Mouse (Mus musculus) ES-E14 (cell line): Measurements from ENCODE around the gene Cenpu. TPM values are rescaled to one million over a fixed set of nuclear protein-coding genes. Genes with fewer than 3 reads are reported as not detected.

Source experiments
- DNase-seq: peaks from one replicate; pipeline ENCODE4 v3.0.0-alpha.2; 2013; ENCODE audit warnings: low read depth, low spot score
- H3K27ac ChIP-seq: 2 replicates; pipeline ENCODE4 v1.5.1; 2012; ENCODE audit warnings: low read depth, mild to moderate bottlenecking, low read length, moderate library complexity, mixed read lengths; ENCODE audit not compliant: poor library complexity, insufficient read depth, severe bottlenecking
- H3K36me3 ChIP-seq: 2 replicates; pipeline ENCODE4 v1.6.1; 2012; ENCODE audit warnings: mild to moderate bottlenecking, low read length, moderate library complexity, mixed read lengths; ENCODE audit not compliant: control insufficient read depth, poor library complexity, insufficient read depth, severe bottlenecking
- H3K4me1 ChIP-seq, 2 experiments: fragments of 150-350 bp in 1 of 2; sonication (generic) in 1 of 2; 2 replicates each; pipeline ENCODE4 v1.6.1; 2012; ENCODE audit warnings: low read length in 2 of 2, mild to moderate bottlenecking in 1 of 2, mixed read lengths in 1 of 2; ENCODE audit not compliant: control insufficient read depth in 2 of 2, insufficient read depth in 2 of 2, poor library complexity in 1 of 2
- H3K4me3 ChIP-seq, 2 experiments: fragments of 150-350 bp in 1 of 2; sonication (generic) in 1 of 2; 2 replicates each; pipeline ENCODE4 v1.5.1; 2012; ENCODE audit warnings: low read length in 2 of 2, low read depth in 1 of 2, mild to moderate bottlenecking in 1 of 2, mixed read lengths in 1 of 2; ENCODE audit not compliant: insufficient read depth in 1 of 2, poor library complexity in 1 of 2, severe bottlenecking in 1 of 2
- H3K9ac ChIP-seq: 2 replicates; pipeline ENCODE4 v1.6.1; 2012; ENCODE audit warnings: low read depth, mild to moderate bottlenecking, low read length, mixed read lengths; ENCODE audit not compliant: poor library complexity, insufficient read depth, severe bottlenecking
- H3K9me3 ChIP-seq: fragments of 150-350 bp; sonication (generic); 2 replicates; pipeline ENCODE4 v1.6.1; 2012; ENCODE audit warnings: low read depth, mild to moderate bottlenecking, low read length; ENCODE audit not compliant: control insufficient read depth, insufficient read depth
- CHD2 ChIP-seq: IDR thresholded peaks from 2 replicates; pipeline ENCODE4 v1.6.1; 2014; ENCODE audit warnings: mild to moderate bottlenecking, low read depth, low read length, inconsistent platforms
- HCFC1 ChIP-seq: IDR thresholded peaks from 2 replicates; pipeline ENCODE4 v1.6.1; 2012; ENCODE audit warnings: low read length, inconsistent platforms, borderline replicate concordance; ENCODE audit not compliant: insufficient read depth
- MAFK ChIP-seq: IDR thresholded peaks from 2 replicates; pipeline ENCODE4 v1.6.1; 2014; ENCODE audit warnings: mild to moderate bottlenecking, low read depth, low read length, inconsistent platforms; ENCODE audit not compliant: insufficient read depth
- ZC3H11A ChIP-seq: IDR thresholded peaks from 2 replicates; pipeline ENCODE4 v1.6.1; 2012; ENCODE audit warnings: low read depth, mild to moderate bottlenecking, inconsistent platforms, low read length, borderline replicate concordance
- ZNF384 ChIP-seq: IDR thresholded peaks from 2 replicates; pipeline ENCODE4 v1.6.1; 2012; ENCODE audit warnings: low read depth, low read length, inconsistent platforms
- in situ Hi-C, 2 experiments: fragments of 600-800 bp; cut with MboI; formaldehyde crosslinking; loops; one replicate each; pipeline ENCODE4 v1.15.1; 2025; ENCODE audit warnings: low sequenced_read_pairs in 2 of 2, inconsistent platforms in 1 of 2; ENCODE audit not compliant: unreplicated experiment in 2 of 2
- total RNA-seq: library from RNA; depleted of rRNA; stranded (reverse); fragments of 300-350 nt; gene quantifications from 2 replicates; pipeline ENCODE4 v1.2.3, GENCODE M21; 2012

The Cenpu gene
- total RNA-seq, 1 experiment = 19.1 TPM

DNA sequence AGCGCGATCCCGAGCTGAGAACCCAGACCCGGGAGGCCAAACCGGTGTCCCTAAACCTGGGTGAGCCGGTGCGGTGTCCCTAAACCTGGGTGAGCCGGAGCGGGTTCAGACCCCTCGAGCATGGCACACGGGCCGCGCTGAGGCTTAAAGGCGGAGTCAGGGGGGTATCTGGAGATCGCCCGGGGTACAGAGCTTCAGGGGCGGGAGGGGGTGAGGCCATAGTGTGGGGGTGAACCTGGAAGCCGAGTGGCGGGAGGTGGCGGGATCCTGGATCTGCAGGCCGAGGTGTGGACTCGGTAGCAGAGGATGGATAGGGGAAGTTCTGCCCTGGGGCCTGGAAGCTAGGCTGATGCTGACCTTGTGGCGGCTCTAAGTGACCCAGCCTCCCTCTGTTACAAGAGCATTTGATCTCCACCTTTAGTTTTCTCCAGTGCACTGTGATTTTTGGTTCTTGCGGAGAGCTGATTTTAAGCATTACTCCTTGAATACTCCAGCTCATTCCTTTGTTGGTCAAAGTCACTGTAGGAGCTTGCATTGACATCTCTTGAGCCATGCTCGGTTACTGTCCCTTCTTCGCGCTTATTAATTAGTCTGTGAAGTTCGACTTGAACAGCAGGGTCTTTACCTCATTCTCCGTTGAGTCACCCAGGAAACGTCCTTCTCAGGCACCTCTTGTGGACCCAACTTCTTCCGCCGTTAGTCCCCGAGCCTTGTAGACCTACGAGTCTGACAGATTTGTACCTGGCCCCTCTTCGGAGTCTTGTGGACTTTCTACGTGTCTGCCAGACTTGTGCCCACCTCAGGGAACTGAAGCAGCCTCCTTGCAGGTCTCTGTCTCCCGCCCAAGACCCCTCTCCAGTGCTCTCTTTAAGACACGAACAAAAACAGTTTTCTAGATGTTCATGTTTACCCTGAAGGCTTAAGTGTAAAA is 66.1 kb downstream of the Cenpu start:
- Histone ChIP-seq H3K27ac (no peak overlapping the region), H3K36me3 (no peaks in the 10 kb centered on the region), H3K4me3 (peak overlapping the region; percentile 73 to 95), H3K4me1 (peaks cover 0 to 2% of the 10 kb centered on the region in 2 experiments; a peak in 1 of 4 replicates), H3K9ac (peak overlapping the region; percentile 53), H3K9me3 (no peaks in the 10 kb centered on the region)
- in situ Hi-C loops = no loop called here
- no peak for DNase-seq
- TF ChIP-seq MAFK (no peak), CHD2 (no peak)

DNA sequence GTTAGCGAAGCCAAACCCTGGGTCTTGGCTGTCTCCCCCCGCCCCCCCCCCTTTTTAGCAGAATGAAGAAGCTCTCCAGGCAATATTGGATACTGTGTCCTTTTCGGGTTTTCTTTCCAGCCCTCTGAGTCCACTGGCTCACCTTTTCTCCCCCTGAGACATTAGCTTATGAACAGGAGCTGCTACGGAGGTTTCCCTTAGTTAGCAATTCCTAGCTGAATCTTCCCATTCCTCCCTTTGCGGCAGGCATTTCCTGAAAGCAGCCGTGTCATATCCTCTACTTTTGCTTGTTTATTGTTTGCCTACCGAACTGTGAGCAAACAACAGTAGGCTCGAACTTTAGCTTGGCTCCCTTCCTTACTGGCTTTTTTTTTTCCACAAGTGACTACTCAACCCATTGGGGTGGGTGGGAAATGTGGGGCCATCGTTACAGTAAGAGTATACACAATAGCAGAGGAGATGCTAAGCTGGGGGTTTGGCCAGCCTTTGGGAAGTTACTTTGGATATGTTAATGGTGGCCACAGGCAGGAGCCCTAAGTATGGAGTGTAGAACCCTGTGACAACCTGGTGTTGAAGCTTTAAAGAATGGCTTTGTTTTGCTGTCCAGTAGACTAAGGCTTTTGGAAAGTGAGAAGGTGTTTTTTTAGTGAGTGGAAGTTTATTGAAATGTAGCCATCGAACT is 67.0 kb downstream of the Cenpu start:
- H3K36me3 ChIP-seq = no peaks in the 10 kb centered on the region
- in situ Hi-C loops = no loop called here
- peak overlapping the region; percentile 73 to 95 for H3K4me3 ChIP-seq
- no peaks in the 10 kb centered on the region for H3K9me3 ChIP-seq
- no peak for DNase-seq
- no peak overlapping the region for H3K27ac ChIP-seq
- peaks cover 0 to 2% of the 10 kb centered on the region in 2 experiments; a peak in 1 of 4 replicates for H3K4me1 ChIP-seq
- TF ChIP-seq MAFK (peak; percentile 65), HCFC1 (no peak)
- 0 out of 2 replicates have a peak overlapping the region, but pooled peaks have one; percentile 15 for H3K9ac ChIP-seq

- H3K27ac ChIP-seq = no peak overlapping the region
- no peak overlapping the region for H3K4me3 ChIP-seq
- peaks cover 0 to 1% of the 10 kb centered on the region in 2 experiments; a peak in 2 of 4 replicates for H3K4me1 ChIP-seq
- no peaks in the 10 kb centered on the region for H3K36me3 ChIP-seq
- H3K9ac ChIP-seq = no peak overlapping the region
- in situ Hi-C loops = no loop called here
- no peak for TF ChIP-seq MAFK
- H3K9me3 ChIP-seq = no peaks in the 10 kb centered on the region
- no peak for DNase-seq
These were observed 70.8 kb downstream of the Cenpu start for GRCm38 (mm10) chr8:46622446-46623270.

GRCm38 (mm10) chr8:46625166-46625565 is 73.3 kb downstream of the Cenpu start:
- in situ Hi-C loops = no loop called here
- Histone ChIP-seq H3K9ac (no peak overlapping the region), H3K4me3 (no peak overlapping the region), H3K4me1 (peaks cover 0 to 5% of the 10 kb centered on the region in 2 experiments; a peak in 3 of 4 replicates), H3K27ac (no peak overlapping the region), H3K36me3 (no peaks in the 10 kb centered on the region), H3K9me3 (no peaks in the 10 kb centered on the region)
- DNase-seq = no peak
- TF ChIP-seq MAFK (no peak), CHD2 (no peak), HCFC1 (no peak), ZC3H11A (no peak), ZNF384 (no peak)
